Mouse (Mus musculus) ES-Bruce4 (cell line): ENCODE data around the gene Specc1.

ENCODE experiments used
- CTCF ChIP-seq: IDR thresholded peaks from one replicate; pipeline ENCODE4 v1.8.1; 2011; ENCODE audit warnings: low read depth, low read length
- POLR2A ChIP-seq: IDR thresholded peaks from one replicate; pipeline ENCODE4 v1.8.1; 2011; ENCODE audit warnings: low read length; ENCODE audit not compliant: insufficient read depth

GRCm38 (mm10) chr11:62012039-62012438, 55.5 kb downstream of the Specc1 start:
- TF ChIP-seq POLR2A (no peak), CTCF (no peak)
